Mouse (Mus musculus) CH12.LX (cell line): ENCODE data around the gene Kif13a.

ENCODE experiments used
- CHD1 ChIP-seq: IDR thresholded peaks from 2 replicates; pipeline ENCODE4 v1.6.1; 2012; ENCODE audit warnings: low read depth, low read length, improper control_type of control experiment, inconsistent platforms
- CTCF ChIP-seq, 2 experiments: IDR thresholded peaks in 1 of 2; conservative IDR thresholded peaks in 1 of 2; 2 replicates each; pipeline ENCODE4 v1.5.1; 2011 to 2012; ENCODE audit warnings: low read depth in 2 of 2, low read length in 2 of 2, improper control_type of control experiment in 1 of 2, inconsistent platforms in 1 of 2, mild to moderate bottlenecking in 1 of 2, moderate library complexity in 1 of 2
- EP300 ChIP-seq: IDR thresholded peaks from 2 replicates; pipeline ENCODE4 v1.6.1; 2011; ENCODE audit warnings: low read length, improper control_type of control experiment
- ETS1 ChIP-seq: conservative IDR thresholded peaks from 2 replicates; pipeline ENCODE4 v1.6.1; 2012; ENCODE audit warnings: low read depth, mild to moderate bottlenecking, inconsistent platforms, low read length, improper control_type of control experiment, moderate library complexity
- GABPA ChIP-seq: IDR thresholded peaks from 2 replicates; pipeline ENCODE4 v1.6.1; 2012; ENCODE audit warnings: low read depth, low read length, improper control_type of control experiment, inconsistent platforms; ENCODE audit not compliant: insufficient replicate concordance
- JUND ChIP-seq: conservative IDR thresholded peaks from 2 replicates; pipeline ENCODE4 v1.6.1; 2011; ENCODE audit warnings: low read depth, low read length, improper control_type of control experiment
- MAX ChIP-seq: IDR thresholded peaks from 2 replicates; pipeline ENCODE4 v1.6.1; 2011; ENCODE audit warnings: low read length, improper control_type of control experiment
- MXI1 ChIP-seq: IDR thresholded peaks from 2 replicates; pipeline ENCODE4 v1.6.1; 2011; ENCODE audit warnings: mild to moderate bottlenecking, low read depth, low read length, improper control_type of control experiment
- POLR2A ChIP-seq: IDR thresholded peaks from 2 replicates; pipeline ENCODE4 v1.6.1; 2011; ENCODE audit warnings: low read depth, mild to moderate bottlenecking, improper control_type of control experiment, low read length
- POLR2AphosphoS2 ChIP-seq: IDR thresholded peaks from 2 replicates; pipeline ENCODE4 v1.6.1; 2011; ENCODE audit warnings: low read depth, low read length, improper control_type of control experiment
- RCOR1 ChIP-seq: conservative IDR thresholded peaks from 2 replicates; pipeline ENCODE4 v1.6.1; 2012; ENCODE audit warnings: low read depth, mild to moderate bottlenecking, inconsistent platforms, low read length, improper control_type of control experiment
- SIN3A ChIP-seq: IDR thresholded peaks from 2 replicates; pipeline ENCODE4 v1.6.1; 2012; ENCODE audit warnings: low read length, improper control_type of control experiment, inconsistent platforms
- SMC3 ChIP-seq: IDR thresholded peaks from 2 replicates; pipeline ENCODE4 v1.6.1; 2011; ENCODE audit warnings: low read depth, low read length, improper control_type of control experiment
- USF1 ChIP-seq: IDR thresholded peaks from 2 replicates; pipeline ENCODE4 v1.6.1; 2014; ENCODE audit warnings: low read depth, mild to moderate bottlenecking, inconsistent platforms, low read length, improper control_type of control experiment

GRCm38 (mm10) chr13:46839236-46839635, 90.4 kb downstream of the Kif13a start:
- no peak for TF ChIP-seq POLR2A
- TF ChIP-seq CTCF (conservative IDR thresholded peaks at IDR 0.05 in 1 of 2, IDR thresholded peaks at IDR 0.05 in 1 of 2; ENCODE audit: low read depth in 2 of 2, low read length in 2 of 2), result no peak
- no peak for TF ChIP-seq POLR2AphosphoS2
- TF ChIP-seq SIN3A, result no peak
- no peak for TF ChIP-seq MXI1
- no peak for TF ChIP-seq CHD1
- no peak for TF ChIP-seq ETS1
- TF ChIP-seq GABPA, result no peak
- no peak for TF ChIP-seq RCOR1
- no peak for TF ChIP-seq JUND
- no peak for TF ChIP-seq EP300
- TF ChIP-seq USF1, result no peak
- no peak for TF ChIP-seq MAX
- no peak for TF ChIP-seq SMC3
